Mouse (Mus musculus): Measurements from ENCODE around the gene Plscr2. TPM values are rescaled to one million over a fixed set of nuclear protein-coding genes. Genes with fewer than 3 reads are reported as not detected.

Gene Plscr2
- polyA plus RNA-seq, 2 experiments, result 0.16 to 0.46 TPM

DNA sequence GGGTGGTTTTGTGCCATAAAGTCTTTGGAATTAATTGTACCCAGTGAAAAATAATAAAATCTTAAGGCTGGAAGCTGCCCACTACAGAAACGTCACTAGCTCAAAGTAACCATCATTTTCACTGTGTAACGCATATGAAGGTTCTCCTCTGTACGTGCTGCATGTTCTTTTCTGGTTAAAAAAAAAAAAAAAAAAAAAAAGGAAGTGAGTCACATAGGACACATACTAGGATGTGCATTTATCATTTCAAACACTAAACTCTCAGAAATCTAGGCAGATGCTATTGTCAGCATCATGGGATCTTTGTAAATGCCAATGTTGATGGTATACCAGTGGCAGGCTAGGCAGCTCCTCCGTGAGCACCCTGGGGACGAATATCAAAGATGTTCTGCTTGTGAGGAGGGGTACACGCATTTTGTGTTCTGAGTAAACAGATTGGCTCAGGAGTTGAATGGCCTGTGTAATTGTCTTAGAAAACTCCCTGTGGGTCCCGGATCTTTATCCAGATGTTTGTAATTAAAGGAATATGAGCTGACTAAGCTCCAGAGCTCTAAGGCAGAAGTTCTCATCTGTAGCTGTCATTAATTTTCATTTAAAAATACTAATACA, 7.3 kb downstream of the Plscr2 start:
- Histone ChIP-seq H3K27ac (no peak overlapping the region), H3K4me2 (ENCODE audit: low read depth) (no peak overlapping the region), H3K27me3 (ENCODE audit: control insufficient read depth, insufficient read depth, low read length) (no peaks in the 10 kb centered on the region), H3K4me3 (ENCODE audit: insufficient read depth in 1 of 2, low read depth in 2 of 2, low read length in 2 of 2) (no peak overlapping the region), H3K36me3 (replicated peaks; ENCODE audit: control insufficient read depth, insufficient read depth, low read depth) (no peaks in the 10 kb centered on the region), H3K9me3 (ENCODE audit: control insufficient read depth, low read length) (no peaks in the 10 kb centered on the region), H3K9ac (replicated peaks) (no peak overlapping the region), H3K4me1 (replicated peaks; ENCODE audit: control insufficient read depth in 2 of 2, insufficient read depth in 2 of 2, low read length in 1 of 2) (no peaks in the 10 kb centered on the region)
- DNase-seq (ENCODE audit: low read depth in 3 of 3, low spot score in 3 of 3) (no peak), ATAC-seq (ENCODE audit: insufficient read depth) (no peak)
- TF ChIP-seq EP300 (IDR thresholded peaks at IDR 0.05; ENCODE audit: low read depth) (no peak), CTCF (IDR thresholded peaks at IDR 0.05; ENCODE audit: low read depth) (no peak)
- WGBS (ENCODE audit: insufficient replicate concordance), result 46% methylated on average over 7 of the region's 7 CpGs

DNA sequence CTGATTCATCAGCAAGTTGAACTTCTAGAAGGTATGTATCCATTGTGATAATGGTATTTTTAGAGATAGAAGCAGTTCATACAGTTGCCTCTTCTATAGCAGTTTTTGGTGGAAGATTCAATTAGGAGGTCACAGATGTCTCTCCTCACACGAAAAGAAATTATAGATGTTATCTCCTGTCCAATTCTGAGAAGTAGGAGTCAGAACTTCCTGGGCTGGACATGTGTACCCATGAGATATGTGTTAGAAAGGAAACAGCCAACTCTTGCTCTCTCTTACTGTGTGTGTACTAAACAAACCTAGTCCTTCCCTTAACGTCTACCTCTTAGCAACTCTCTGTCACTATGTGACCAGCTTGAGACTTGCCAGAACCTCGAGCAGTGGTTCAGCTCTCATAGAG, 14.3 kb downstream of the Plscr2 start:
- DNase-seq (ENCODE audit: low read depth in 3 of 3, low spot score in 3 of 3) (no peak), ATAC-seq (ENCODE audit: insufficient read depth) (peak; percentile 67)
- no peak overlapping the region for H3K9ac ChIP-seq (replicated peaks)
- H3K4me1 ChIP-seq (replicated peaks; ENCODE audit: control insufficient read depth in 2 of 2, insufficient read depth in 2 of 2, low read length in 1 of 2), result peaks cover 0 to 6% of the 10 kb centered on the region in 2 experiments; a peak in 2 of 4 replicates
- TF ChIP-seq CTCF (IDR thresholded peaks at IDR 0.05; ENCODE audit: low read depth) (no peak), EP300 (IDR thresholded peaks at IDR 0.05; ENCODE audit: low read depth) (peak; percentile 34; the same call in 1 of the 2 replicates)
- H3K4me3 ChIP-seq (ENCODE audit: insufficient read depth in 1 of 2, low read depth in 2 of 2, low read length in 2 of 2), result no peak overlapping the region
- no peak overlapping the region for H3K27ac ChIP-seq
- WGBS (ENCODE audit: insufficient replicate concordance), result 6% methylated on average over 3 of the region's 3 CpGs
- H3K36me3 ChIP-seq (replicated peaks; ENCODE audit: control insufficient read depth, insufficient read depth, low read depth), result no peaks in the 10 kb centered on the region
- no peaks in the 10 kb centered on the region for H3K27me3 ChIP-seq (ENCODE audit: control insufficient read depth, insufficient read depth, low read length)
- H3K4me2 ChIP-seq (ENCODE audit: low read depth), result no peak overlapping the region
- H3K9me3 ChIP-seq (ENCODE audit: control insufficient read depth, low read length), result no peaks in the 10 kb centered on the region

GRCm38 (mm10) chr9:92292169-92292568, 16.8 kb downstream of the Plscr2 start:
- Histone ChIP-seq H3K9me3 (ENCODE audit: control insufficient read depth, low read length) (no peaks in the 10 kb centered on the region), H3K27ac (no peak overlapping the region), H3K9ac (replicated peaks) (no peak overlapping the region), H3K4me2 (ENCODE audit: low read depth) (no peak overlapping the region), H3K4me3 (ENCODE audit: insufficient read depth in 1 of 2, low read depth in 2 of 2, low read length in 2 of 2) (no peak overlapping the region), H3K4me1 (replicated peaks; ENCODE audit: control insufficient read depth in 2 of 2, insufficient read depth in 2 of 2, low read length in 1 of 2) (peaks cover 0 to 6% of the 10 kb centered on the region in 2 experiments; a peak in 2 of 4 replicates), H3K36me3 (replicated peaks; ENCODE audit: control insufficient read depth, insufficient read depth, low read depth) (no peaks in the 10 kb centered on the region), H3K27me3 (ENCODE audit: control insufficient read depth, insufficient read depth, low read length) (no peaks in the 10 kb centered on the region)
- DNase-seq (ENCODE audit: low read depth in 3 of 3, low spot score in 3 of 3) (no peak), ATAC-seq (ENCODE audit: insufficient read depth) (no peak)
- 50% methylated on average over 2 of the region's 2 CpGs for WGBS (ENCODE audit: insufficient replicate concordance)
- TF ChIP-seq EP300 (IDR thresholded peaks at IDR 0.05; ENCODE audit: low read depth) (no peak), CTCF (IDR thresholded peaks at IDR 0.05; ENCODE audit: low read depth) (no peak)

- Histone ChIP-seq H3K27ac (no peak overlapping the region), H3K36me3 (replicated peaks; ENCODE audit: control insufficient read depth, insufficient read depth, low read depth) (no peaks in the 10 kb centered on the region), H3K9me3 (ENCODE audit: control insufficient read depth, low read length) (no peaks in the 10 kb centered on the region), H3K4me2 (ENCODE audit: low read depth) (no peak overlapping the region), H3K4me3 (ENCODE audit: insufficient read depth in 1 of 2, low read depth in 2 of 2, low read length in 2 of 2) (no peak overlapping the region), H3K27me3 (ENCODE audit: control insufficient read depth, insufficient read depth, low read length) (no peaks in the 10 kb centered on the region), H3K4me1 (replicated peaks; ENCODE audit: control insufficient read depth in 2 of 2, insufficient read depth in 2 of 2, low read length in 1 of 2) (peaks cover 0 to 6% of the 10 kb centered on the region in 2 experiments; a peak in 2 of 4 replicates), H3K9ac (replicated peaks) (no peak overlapping the region)
- no peak for DNase-seq (ENCODE audit: low read depth in 3 of 3, low spot score in 3 of 3)
- TF ChIP-seq EP300 (IDR thresholded peaks at IDR 0.05; ENCODE audit: low read depth), result no peak
- no peak for TF ChIP-seq CTCF (IDR thresholded peaks at IDR 0.05; ENCODE audit: low read depth)
- ATAC-seq (ENCODE audit: insufficient read depth), result no peak
- WGBS (ENCODE audit: insufficient replicate concordance), result 60% methylated on average over 3 of the region's 3 CpGs
Measured at GRCm38 (mm10) chr9:92292922-92293321, 17.5 kb downstream of the Plscr2 start.

GRCm38 (mm10) chr9:92293560-92294548, 18.5 kb downstream of the Plscr2 start:
- WGBS (ENCODE audit: insufficient replicate concordance), result 70% methylated on average over 2 of the region's 2 CpGs
- Histone ChIP-seq H3K27me3 (ENCODE audit: control insufficient read depth, insufficient read depth, low read length) (no peaks in the 10 kb centered on the region), H3K36me3 (replicated peaks; ENCODE audit: control insufficient read depth, insufficient read depth, low read depth) (no peaks in the 10 kb centered on the region), H3K4me2 (ENCODE audit: low read depth) (no peak overlapping the region), H3K4me1 (replicated peaks; ENCODE audit: control insufficient read depth in 2 of 2, insufficient read depth in 2 of 2, low read length in 1 of 2) (peaks cover 0 to 6% of the 10 kb centered on the region in 2 experiments; a peak in 2 of 4 replicates), H3K9me3 (ENCODE audit: control insufficient read depth, low read length) (no peaks in the 10 kb centered on the region), H3K4me3 (ENCODE audit: insufficient read depth in 1 of 2, low read depth in 2 of 2, low read length in 2 of 2) (no peak overlapping the region), H3K27ac (no peak overlapping the region), H3K9ac (replicated peaks) (no peak overlapping the region)
- no peak for ATAC-seq (ENCODE audit: insufficient read depth)
- no peak for DNase-seq (ENCODE audit: low read depth in 3 of 3, low spot score in 3 of 3)
- no peak for TF ChIP-seq EP300 (IDR thresholded peaks at IDR 0.05; ENCODE audit: low read depth)
- no peak for TF ChIP-seq CTCF (IDR thresholded peaks at IDR 0.05; ENCODE audit: low read depth)
